Mouse (Mus musculus): Measurements from ENCODE around the gene 4930562C15Rik. TPM values are rescaled to one million over a fixed set of nuclear protein-coding genes. Genes with fewer than 3 reads are reported as not detected.

4930562C15Rik gene
- polyA plus RNA-seq, 1 experiment, result 0.14 TPM

- Histone ChIP-seq H3K36me3 (ENCODE audit: control insufficient read depth, insufficient read depth) (no peaks in the 10 kb centered on the region), H3K79me2 (ENCODE audit: control insufficient read depth, insufficient read depth) (no peaks in the 10 kb centered on the region), H3K27me3 (ENCODE audit: control insufficient read depth, insufficient read depth, insufficient read length) (no peaks in the 10 kb centered on the region), H3ac (ENCODE audit: control insufficient read depth, insufficient read length, low read depth) (no peak overlapping the region), H3K79me3 (ENCODE audit: low read depth) (no peaks in the 10 kb centered on the region), H3K4me3 (ENCODE audit: insufficient read depth, poor library complexity, severe bottlenecking) (no peak overlapping the region)
- TF ChIP-seq MAX (IDR thresholded peaks at IDR 0.05), result no peak
- TF ChIP-seq USF1 (IDR thresholded peaks at IDR 0.05; ENCODE audit: low read depth), result no peak
- TF ChIP-seq FOSL1 (IDR thresholded peaks at IDR 0.05; ENCODE audit: insufficient read depth, low read length, poor library complexity, severe bottlenecking), result no peak
- TF ChIP-seq CTCF (IDR thresholded peaks at IDR 0.05; ENCODE audit: control insufficient read depth, insufficient read depth, insufficient read length), result no peak
- no peak for TF ChIP-seq MYOD1 (IDR thresholded peaks at IDR 0.05; ENCODE audit: control insufficient read depth, insufficient read length, low read depth)
- no peak for TF ChIP-seq CEBPB (IDR thresholded peaks at IDR 0.05; ENCODE audit: low read depth)
- no peak for TF ChIP-seq MYOG (IDR thresholded peaks at IDR 0.05; ENCODE audit: control insufficient read depth, extremely low read depth, insufficient read length)
Observed at GRCm38 (mm10) chr16:4833858-4834257, 1.4 kb upstream of the 4930562C15Rik start.

GRCm38 (mm10) chr16:4837631-4838030 lies 2.4 kb downstream of the 4930562C15Rik start:
- TF ChIP-seq MYOD1 (IDR thresholded peaks at IDR 0.05; ENCODE audit: control insufficient read depth, insufficient read length, low read depth), result no peak

DNA sequence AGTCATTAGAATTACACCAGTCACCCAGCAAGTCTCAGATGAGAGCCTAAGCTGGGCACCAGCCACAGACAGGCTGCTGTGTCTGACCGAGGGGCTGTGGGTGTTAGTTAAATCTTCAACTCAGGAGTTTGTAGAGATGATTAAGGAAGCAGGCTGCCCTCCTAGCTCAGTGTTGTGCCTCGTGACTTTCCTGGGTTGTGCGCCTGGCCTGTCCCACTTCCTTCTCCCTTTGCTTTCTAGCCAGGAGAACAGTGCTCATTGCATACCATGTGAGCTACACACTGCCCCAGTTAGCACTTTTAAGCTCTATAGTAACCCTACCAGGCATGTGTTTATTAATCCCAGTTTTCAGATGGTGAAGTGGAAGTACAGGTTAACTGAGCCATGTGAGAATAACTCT lies 4.3 kb downstream of the 4930562C15Rik start:
- Histone ChIP-seq H3K36me3 (ENCODE audit: control insufficient read depth, insufficient read depth) (no peaks in the 10 kb centered on the region), H3K27me3 (ENCODE audit: control insufficient read depth, insufficient read depth, insufficient read length) (no peaks in the 10 kb centered on the region), H3K79me3 (ENCODE audit: low read depth) (no peaks in the 10 kb centered on the region), H3K4me3 (ENCODE audit: insufficient read depth, poor library complexity, severe bottlenecking) (no peak overlapping the region), H3ac (ENCODE audit: control insufficient read depth, insufficient read length, low read depth) (no peak overlapping the region), H3K79me2 (ENCODE audit: control insufficient read depth, insufficient read depth) (no peaks in the 10 kb centered on the region)
- TF ChIP-seq MYOG (IDR thresholded peaks at IDR 0.05; ENCODE audit: control insufficient read depth, extremely low read depth, insufficient read length), result no peak
- no peak for TF ChIP-seq FOSL1 (IDR thresholded peaks at IDR 0.05; ENCODE audit: insufficient read depth, low read length, poor library complexity, severe bottlenecking)
- no peak for TF ChIP-seq USF1 (IDR thresholded peaks at IDR 0.05; ENCODE audit: low read depth)
- no peak for TF ChIP-seq MYOD1 (IDR thresholded peaks at IDR 0.05; ENCODE audit: control insufficient read depth, insufficient read length, low read depth)
- TF ChIP-seq MAX (IDR thresholded peaks at IDR 0.05), result no peak

More at GRCm38 (mm10) chr16:4837631-4838030, 2.4 kb downstream of the 4930562C15Rik start:
- no peaks in the 10 kb centered on the region for H3K27me3 ChIP-seq (ENCODE audit: control insufficient read depth, insufficient read depth, insufficient read length)
- H3ac ChIP-seq (ENCODE audit: control insufficient read depth, insufficient read length, low read depth), result no peak overlapping the region
- H3K79me3 ChIP-seq (ENCODE audit: low read depth), result no peaks in the 10 kb centered on the region
- no peaks in the 10 kb centered on the region for H3K36me3 ChIP-seq (ENCODE audit: control insufficient read depth, insufficient read depth)
- H3K79me2 ChIP-seq (ENCODE audit: control insufficient read depth, insufficient read depth), result no peaks in the 10 kb centered on the region
- no peak overlapping the region for H3K4me3 ChIP-seq (ENCODE audit: insufficient read depth, poor library complexity, severe bottlenecking)

DNA sequence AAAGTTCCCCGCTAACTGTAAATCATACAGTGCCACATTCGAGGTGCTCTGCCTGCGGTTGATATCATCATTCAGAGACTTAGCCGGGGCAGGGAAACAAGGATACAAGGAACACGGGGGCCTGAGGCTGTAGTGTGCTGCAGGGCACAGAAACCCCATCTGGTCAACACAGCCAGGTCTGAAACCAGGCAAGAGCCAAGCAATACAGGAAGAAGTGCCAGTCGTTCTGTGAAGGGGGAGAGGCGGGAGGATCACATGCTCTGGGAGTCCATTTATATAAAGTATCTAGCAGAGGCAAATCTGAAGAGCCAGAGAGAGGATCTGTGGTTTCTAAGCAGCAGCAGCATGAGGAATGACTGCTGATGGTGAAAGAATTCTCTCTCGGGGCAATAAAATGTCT lies 5.0 kb downstream of the 4930562C15Rik start:
- no peak overlapping the region for H3ac ChIP-seq (ENCODE audit: control insufficient read depth, insufficient read length, low read depth)
- no peaks in the 10 kb centered on the region for H3K36me3 ChIP-seq (ENCODE audit: control insufficient read depth, insufficient read depth)
- H3K27me3 ChIP-seq (ENCODE audit: control insufficient read depth, insufficient read depth, insufficient read length), result no peaks in the 10 kb centered on the region
- no peaks in the 10 kb centered on the region for H3K79me2 ChIP-seq (ENCODE audit: control insufficient read depth, insufficient read depth)
- TF ChIP-seq MAX (IDR thresholded peaks at IDR 0.05) (no peak), CEBPB (IDR thresholded peaks at IDR 0.05; ENCODE audit: low read depth) (no peak), CTCF (IDR thresholded peaks at IDR 0.05; ENCODE audit: control insufficient read depth, insufficient read depth, insufficient read length) (no peak), MYOD1 (IDR thresholded peaks at IDR 0.05; ENCODE audit: control insufficient read depth, insufficient read length, low read depth) (no peak), MYOG (IDR thresholded peaks at IDR 0.05; ENCODE audit: control insufficient read depth, extremely low read depth, insufficient read length) (no peak), FOSL1 (IDR thresholded peaks at IDR 0.05; ENCODE audit: insufficient read depth, low read length, poor library complexity, severe bottlenecking) (no peak), USF1 (IDR thresholded peaks at IDR 0.05; ENCODE audit: low read depth) (no peak)
- no peaks in the 10 kb centered on the region for H3K79me3 ChIP-seq (ENCODE audit: low read depth)
- H3K4me3 ChIP-seq (ENCODE audit: insufficient read depth, poor library complexity, severe bottlenecking), result no peak overlapping the region

GRCm38 (mm10) chr16:4847041-4847440 lies 11.8 kb downstream of the 4930562C15Rik start:
- no peak overlapping the region for H3ac ChIP-seq (ENCODE audit: control insufficient read depth, insufficient read length, low read depth)
- H3K79me2 ChIP-seq (ENCODE audit: control insufficient read depth, insufficient read depth), result no peaks in the 10 kb centered on the region
- H3K36me3 ChIP-seq (ENCODE audit: control insufficient read depth, insufficient read depth), result no peaks in the 10 kb centered on the region
- TF ChIP-seq MAX (IDR thresholded peaks at IDR 0.05) (no peak), MYOG (IDR thresholded peaks at IDR 0.05; ENCODE audit: control insufficient read depth, extremely low read depth, insufficient read length) (no peak), CTCF (IDR thresholded peaks at IDR 0.05; ENCODE audit: control insufficient read depth, insufficient read depth, insufficient read length) (no peak), MYOD1 (IDR thresholded peaks at IDR 0.05; ENCODE audit: control insufficient read depth, insufficient read length, low read depth) (no peak), CEBPB (IDR thresholded peaks at IDR 0.05; ENCODE audit: low read depth) (no peak), USF1 (IDR thresholded peaks at IDR 0.05; ENCODE audit: low read depth) (no peak), FOSL1 (IDR thresholded peaks at IDR 0.05; ENCODE audit: insufficient read depth, low read length, poor library complexity, severe bottlenecking) (no peak)
- no peaks in the 10 kb centered on the region for H3K27me3 ChIP-seq (ENCODE audit: control insufficient read depth, insufficient read depth, insufficient read length)
- H3K4me3 ChIP-seq (ENCODE audit: insufficient read depth, poor library complexity, severe bottlenecking), result no peak overlapping the region
- H3K79me3 ChIP-seq (ENCODE audit: low read depth), result no peaks in the 10 kb centered on the region

GRCm38 (mm10) chr16:4848090-4848489 lies 12.9 kb downstream of the 4930562C15Rik start:
- Histone ChIP-seq H3K79me3 (ENCODE audit: low read depth) (no peaks in the 10 kb centered on the region), H3ac (ENCODE audit: control insufficient read depth, insufficient read length, low read depth) (no peak overlapping the region), H3K79me2 (ENCODE audit: control insufficient read depth, insufficient read depth) (no peaks in the 10 kb centered on the region), H3K36me3 (ENCODE audit: control insufficient read depth, insufficient read depth) (no peaks in the 10 kb centered on the region), H3K27me3 (ENCODE audit: control insufficient read depth, insufficient read depth, insufficient read length) (no peaks in the 10 kb centered on the region), H3K4me3 (ENCODE audit: insufficient read depth, poor library complexity, severe bottlenecking) (no peak overlapping the region)
- no peak for TF ChIP-seq MAX (IDR thresholded peaks at IDR 0.05)
- TF ChIP-seq MYOD1 (IDR thresholded peaks at IDR 0.05; ENCODE audit: control insufficient read depth, insufficient read length, low read depth), result no peak
- TF ChIP-seq CTCF (IDR thresholded peaks at IDR 0.05; ENCODE audit: control insufficient read depth, insufficient read depth, insufficient read length), result no peak
- TF ChIP-seq MYOG (IDR thresholded peaks at IDR 0.05; ENCODE audit: control insufficient read depth, extremely low read depth, insufficient read length), result no peak
- no peak for TF ChIP-seq USF1 (IDR thresholded peaks at IDR 0.05; ENCODE audit: low read depth)
- no peak for TF ChIP-seq CEBPB (IDR thresholded peaks at IDR 0.05; ENCODE audit: low read depth)

Measured in C2C12 (cell line).